Mouse (Mus musculus) myocyte (in vitro differentiated cells): ENCODE data around the gene Mrtfb. TPM values are rescaled to one million over a fixed set of nuclear protein-coding genes. Genes with fewer than 3 reads are reported as not detected.

Experiments used
- H3K27me3 ChIP-seq: one replicate; pipeline ENCODE4 v1.6.1; 2011; ENCODE audit not compliant: control insufficient read depth, insufficient read depth, insufficient read length
- H3K36me3 ChIP-seq: one replicate; pipeline ENCODE4 v1.6.1; 2011; ENCODE audit not compliant: control insufficient read depth, insufficient read depth
- H3K4me2 ChIP-seq: one replicate; pipeline ENCODE4 v1.6.1; 2011; ENCODE audit warnings: low read depth, control low read depth
- H3K4me3 ChIP-seq: one replicate; pipeline ENCODE4 v1.5.1; 2011; ENCODE audit warnings: mild to moderate bottlenecking, control low read depth, moderate library complexity
- H3K79me2 ChIP-seq: one replicate; pipeline ENCODE4 v1.6.1; 2011; ENCODE audit not compliant: control insufficient read depth, insufficient read depth
- H3ac ChIP-seq: one replicate; pipeline ENCODE4 v1.6.1; 2011; ENCODE audit not compliant: control insufficient read depth, insufficient read length
- CEBPB ChIP-seq: IDR thresholded peaks from 2 replicates; pipeline ENCODE4 v1.6.1; 2011; ENCODE audit warnings: mild to moderate bottlenecking, moderate library complexity; ENCODE audit not compliant: poor library complexity, insufficient read depth, severe bottlenecking
- E2F4 ChIP-seq: IDR thresholded peaks from one replicate; pipeline ENCODE4 v1.6.1; 2011; ENCODE audit warnings: mild to moderate bottlenecking, control low read depth, moderate library complexity; ENCODE audit not compliant: insufficient read depth
- MAX ChIP-seq: IDR thresholded peaks from one replicate; pipeline ENCODE4 v1.6.1; 2011; ENCODE audit warnings: low read depth, mild to moderate bottlenecking, control low read depth
- MYOD1 ChIP-seq, 3 experiments: IDR thresholded peaks; one replicate each; pipeline ENCODE4 v1.6.1; 2011; ENCODE audit warnings: control low read depth in 2 of 3, low read depth in 2 of 3, mild to moderate bottlenecking in 2 of 3, moderate library complexity in 1 of 3; ENCODE audit not compliant: insufficient read length in 2 of 3, control insufficient read depth in 1 of 3
- MYOG ChIP-seq, 3 experiments: IDR thresholded peaks; one replicate each; pipeline ENCODE4 v1.6.1; 2011; ENCODE audit warnings: control low read depth in 2 of 3, low read depth in 2 of 3, mild to moderate bottlenecking in 2 of 3; ENCODE audit not compliant: insufficient read length in 2 of 3, control insufficient read depth in 1 of 3, insufficient read depth in 1 of 3
- POLR2A ChIP-seq: IDR thresholded peaks from one replicate; pipeline ENCODE4 v1.6.1; 2011; ENCODE audit warnings: low read depth, mild to moderate bottlenecking, control low read depth, moderate library complexity; ENCODE audit not compliant: insufficient read length
- POLR2AphosphoS2 ChIP-seq: IDR thresholded peaks from one replicate; pipeline ENCODE4 v1.6.1; 2011; ENCODE audit warnings: low read depth, control low read depth; ENCODE audit not compliant: insufficient read length
- REST ChIP-seq: IDR thresholded peaks from one replicate; pipeline ENCODE4 v1.6.1; 2011; ENCODE audit warnings: mild to moderate bottlenecking, control low read depth, moderate library complexity; ENCODE audit not compliant: insufficient read depth, insufficient read length
- SRF ChIP-seq: IDR thresholded peaks from one replicate; pipeline ENCODE4 v1.6.1; 2011; ENCODE audit warnings: low read depth; ENCODE audit not compliant: control insufficient read depth, insufficient read length
- TCF3 ChIP-seq: IDR thresholded peaks from one replicate; pipeline ENCODE4 v1.6.1; 2011; ENCODE audit warnings: low read depth, control low read depth; ENCODE audit not compliant: insufficient read length
- USF1 ChIP-seq: IDR thresholded peaks from one replicate; pipeline ENCODE4 v1.6.1; 2011; ENCODE audit warnings: low read depth, mild to moderate bottlenecking, control low read depth, moderate library complexity
- polyA plus RNA-seq: library from polyadenylated mRNA; unstranded; fragments of >200 nt; fragmentation: generic; extraction: Trizol; gene quantifications from one replicate; pipeline ENCODE4 v1.2.1, GENCODE M21; 2012; ENCODE audit warnings: missing spikeins

Mrtfb gene
- polyA plus RNA-seq, 1 experiment, result 5.2 TPM

GRCm38 (mm10) chr16:13460777-13461408 is 204.6 kb downstream of the Mrtfb start:
- no peaks in the 10 kb centered on the region for H3K36me3 ChIP-seq
- no peak overlapping the region for H3ac ChIP-seq
- H3K4me2 ChIP-seq, result no peak overlapping the region
- H3K27me3 ChIP-seq, result no peaks in the 10 kb centered on the region
- no peak overlapping the region for H3K4me3 ChIP-seq
- no peaks in the 10 kb centered on the region for H3K79me2 ChIP-seq
- TF ChIP-seq CEBPB (no peak), USF1 (no peak), E2F4 (no peak), POLR2AphosphoS2 (no peak), TCF3 (no peak), MYOG (IDR thresholded peaks at IDR 0.05; ENCODE audit: control insufficient read depth in 1 of 3, insufficient read depth in 1 of 3, insufficient read length in 2 of 3, low read depth in 2 of 3) (no peak), SRF (no peak), MAX (no peak)

GRCm38 (mm10) chr16:13464662-13465061 is 208.4 kb downstream of the Mrtfb start:
- TF ChIP-seq SRF, result no peak
- TF ChIP-seq POLR2AphosphoS2, result no peak
- TF ChIP-seq E2F4, result no peak
- no peak for TF ChIP-seq MYOG (IDR thresholded peaks at IDR 0.05; ENCODE audit: control insufficient read depth in 1 of 3, insufficient read depth in 1 of 3, insufficient read length in 2 of 3, low read depth in 2 of 3)
- TF ChIP-seq TCF3, result no peak
- no peak for TF ChIP-seq CEBPB
- TF ChIP-seq REST, result no peak
- no peak for TF ChIP-seq USF1
- no peak for TF ChIP-seq MAX
- no peak for TF ChIP-seq MYOD1 (IDR thresholded peaks at IDR 0.05; ENCODE audit: control insufficient read depth in 1 of 3, insufficient read length in 2 of 3, low read depth in 2 of 3)
- TF ChIP-seq POLR2A, result no peak
- Histone ChIP-seq H3K4me2 (no peak overlapping the region), H3K4me3 (no peak overlapping the region), H3K79me2 (no peaks in the 10 kb centered on the region), H3K36me3 (no peaks in the 10 kb centered on the region), H3K27me3 (no peaks in the 10 kb centered on the region), H3ac (no peak overlapping the region)

Other genes starting within 250 kb of the Mrtfb start
- gene Ercc4, start 146.8 kb upstream of the Mrtfb start, polyA plus RNA-seq, result 6.1 TPM